Mouse (Mus musculus) ES-E14 (cell line): Measurements from ENCODE around the gene Asgr1. TPM values are rescaled to one million over a fixed set of nuclear protein-coding genes. Genes with fewer than 3 reads are reported as not detected.
"Not testable (repeated sequence)": the region's sequence is repeated elsewhere in the genome, so short reads cannot be mapped to it uniquely, and the experiment has no call there.

ENCODE experiments used
- DNase-seq: peaks from one replicate; pipeline ENCODE4 v3.0.0-alpha.2; 2013; ENCODE audit warnings: low read depth, low spot score
- H3K27ac ChIP-seq: 2 replicates; pipeline ENCODE4 v1.5.1; 2012; ENCODE audit warnings: low read depth, mild to moderate bottlenecking, low read length, moderate library complexity, mixed read lengths; ENCODE audit not compliant: poor library complexity, insufficient read depth, severe bottlenecking
- H3K36me3 ChIP-seq: 2 replicates; pipeline ENCODE4 v1.6.1; 2012; ENCODE audit warnings: mild to moderate bottlenecking, low read length, moderate library complexity, mixed read lengths; ENCODE audit not compliant: control insufficient read depth, poor library complexity, insufficient read depth, severe bottlenecking
- H3K4me1 ChIP-seq, 2 experiments: fragments of 150-350 bp in 1 of 2; sonication (generic) in 1 of 2; 2 replicates each; pipeline ENCODE4 v1.6.1; 2012; ENCODE audit warnings: low read length in 2 of 2, mild to moderate bottlenecking in 1 of 2, mixed read lengths in 1 of 2; ENCODE audit not compliant: control insufficient read depth in 2 of 2, insufficient read depth in 2 of 2, poor library complexity in 1 of 2
- H3K4me3 ChIP-seq, 2 experiments: fragments of 150-350 bp in 1 of 2; sonication (generic) in 1 of 2; 2 replicates each; pipeline ENCODE4 v1.5.1; 2012; ENCODE audit warnings: low read length in 2 of 2, low read depth in 1 of 2, mild to moderate bottlenecking in 1 of 2, mixed read lengths in 1 of 2; ENCODE audit not compliant: insufficient read depth in 1 of 2, poor library complexity in 1 of 2, severe bottlenecking in 1 of 2
- H3K9ac ChIP-seq: 2 replicates; pipeline ENCODE4 v1.6.1; 2012; ENCODE audit warnings: low read depth, mild to moderate bottlenecking, low read length, mixed read lengths; ENCODE audit not compliant: poor library complexity, insufficient read depth, severe bottlenecking
- H3K9me3 ChIP-seq: fragments of 150-350 bp; sonication (generic); 2 replicates; pipeline ENCODE4 v1.6.1; 2012; ENCODE audit warnings: low read depth, mild to moderate bottlenecking, low read length; ENCODE audit not compliant: control insufficient read depth, insufficient read depth
- CHD2 ChIP-seq: IDR thresholded peaks from 2 replicates; pipeline ENCODE4 v1.6.1; 2014; ENCODE audit warnings: mild to moderate bottlenecking, low read depth, low read length, inconsistent platforms
- HCFC1 ChIP-seq: IDR thresholded peaks from 2 replicates; pipeline ENCODE4 v1.6.1; 2012; ENCODE audit warnings: low read length, inconsistent platforms, borderline replicate concordance; ENCODE audit not compliant: insufficient read depth
- MAFK ChIP-seq: IDR thresholded peaks from 2 replicates; pipeline ENCODE4 v1.6.1; 2014; ENCODE audit warnings: mild to moderate bottlenecking, low read depth, low read length, inconsistent platforms; ENCODE audit not compliant: insufficient read depth
- ZC3H11A ChIP-seq: IDR thresholded peaks from 2 replicates; pipeline ENCODE4 v1.6.1; 2012; ENCODE audit warnings: low read depth, mild to moderate bottlenecking, inconsistent platforms, low read length, borderline replicate concordance
- ZNF384 ChIP-seq: IDR thresholded peaks from 2 replicates; pipeline ENCODE4 v1.6.1; 2012; ENCODE audit warnings: low read depth, low read length, inconsistent platforms
- in situ Hi-C, 2 experiments: fragments of 600-800 bp; cut with MboI; formaldehyde crosslinking; loops; one replicate each; pipeline ENCODE4 v1.15.1; 2025; ENCODE audit warnings: low sequenced_read_pairs in 2 of 2, inconsistent platforms in 1 of 2; ENCODE audit not compliant: unreplicated experiment in 2 of 2
- total RNA-seq: library from RNA; depleted of rRNA; stranded (reverse); fragments of 300-350 nt; gene quantifications from 2 replicates; pipeline ENCODE4 v1.2.3, GENCODE M21; 2012

Asgr1 gene
- total RNA-seq, 1 experiment, result 0.58 TPM

DNA sequence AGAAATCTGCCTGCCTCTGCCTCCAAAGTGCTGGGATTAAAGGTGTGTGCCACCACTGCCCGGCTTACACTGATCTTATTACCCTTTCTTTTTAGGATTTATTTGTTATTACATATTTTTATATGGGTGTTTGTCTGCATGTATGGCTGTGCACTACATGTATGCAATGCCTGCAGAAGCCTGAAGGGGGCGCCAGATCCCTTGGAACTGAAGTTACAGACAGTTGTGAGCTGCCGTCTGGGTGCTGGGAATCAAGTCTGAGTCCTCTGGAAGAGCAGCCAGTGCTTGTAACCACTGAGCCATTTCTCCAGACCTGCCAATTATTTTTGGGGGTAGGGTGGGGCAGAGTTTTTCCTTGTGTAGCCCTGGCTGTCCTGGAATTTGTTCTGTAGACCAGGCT is 9.2 kb downstream of the Asgr1 start:
- Histone ChIP-seq H3K4me1 (peaks cover 0 to 2% of the 10 kb centered on the region in 2 experiments; a peak in 1 of 4 replicates), H3K4me3 (no peak overlapping the region), H3K36me3 (no peaks in the 10 kb centered on the region), H3K9ac (no peak overlapping the region), H3K27ac (no peak overlapping the region), H3K9me3 (no peaks in the 10 kb centered on the region)
- no peak for DNase-seq
- in situ Hi-C loops, result no loop called here
- TF ChIP-seq CHD2 (no peak), MAFK (no peak), ZNF384 (no peak)

DNA sequence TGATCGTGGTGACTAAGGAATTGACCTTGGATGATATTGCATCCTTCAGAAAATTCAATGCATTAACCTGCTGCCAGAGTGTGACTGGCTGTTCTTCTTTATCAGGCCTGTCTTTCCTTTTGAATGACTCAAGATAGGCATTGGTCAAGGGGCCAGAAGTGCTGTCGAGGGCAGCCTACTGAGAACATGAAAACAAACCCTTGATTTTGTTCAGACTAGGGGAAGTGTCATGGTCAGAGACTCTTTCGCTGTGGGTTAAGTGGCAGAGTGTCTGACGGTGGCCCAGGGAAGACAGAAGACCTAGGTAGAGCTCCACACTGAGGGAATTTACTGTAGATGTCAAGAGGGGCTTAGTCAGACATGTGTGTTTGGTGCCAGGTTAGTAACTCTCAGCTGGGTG is 12.8 kb downstream of the Asgr1 start:
- Histone ChIP-seq H3K9me3 (no peaks in the 10 kb centered on the region), H3K4me1 (no peaks in the 10 kb centered on the region), H3K27ac (no peak overlapping the region), H3K9ac (no peak overlapping the region), H3K36me3 (no peaks in the 10 kb centered on the region), H3K4me3 (no peak overlapping the region)
- in situ Hi-C loops, result no loop called here
- no peak for DNase-seq
- TF ChIP-seq ZNF384, result no peak
- TF ChIP-seq HCFC1, result no peak
- TF ChIP-seq MAFK, result no peak
- no peak for TF ChIP-seq ZC3H11A
- TF ChIP-seq CHD2, result no peak

DNA sequence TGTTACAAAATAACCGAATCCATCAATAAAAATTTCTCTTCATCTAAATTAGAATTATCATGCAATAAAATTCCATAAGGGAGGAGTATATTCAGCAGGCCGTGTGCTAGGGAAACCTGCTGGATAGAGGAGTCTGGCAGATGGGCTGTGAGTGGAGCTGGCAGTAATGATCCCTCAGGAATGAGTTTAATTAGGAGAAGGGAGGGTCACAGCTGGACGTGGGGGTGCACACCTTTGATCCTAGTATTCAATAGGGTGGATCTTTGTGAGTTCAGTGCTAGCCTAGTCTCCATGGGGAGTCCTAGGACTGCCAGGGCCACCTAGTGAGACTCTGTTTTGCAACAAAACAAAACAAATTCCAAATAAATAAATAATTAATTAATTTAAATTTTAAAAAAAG is 14.4 kb downstream of the Asgr1 start:
- no peak overlapping the region for H3K9ac ChIP-seq
- TF ChIP-seq MAFK (no peak), ZC3H11A (no peak), CHD2 (no peak), ZNF384 (no peak), HCFC1 (no peak)
- in situ Hi-C loops, result no loop called here
- no peak overlapping the region for H3K27ac ChIP-seq
- H3K9me3 ChIP-seq, result no peaks in the 10 kb centered on the region
- no peaks in the 10 kb centered on the region for H3K36me3 ChIP-seq
- no peak overlapping the region for H3K4me3 ChIP-seq
- H3K4me1 ChIP-seq, result no peaks in the 10 kb centered on the region
- no peak for DNase-seq

DNA sequence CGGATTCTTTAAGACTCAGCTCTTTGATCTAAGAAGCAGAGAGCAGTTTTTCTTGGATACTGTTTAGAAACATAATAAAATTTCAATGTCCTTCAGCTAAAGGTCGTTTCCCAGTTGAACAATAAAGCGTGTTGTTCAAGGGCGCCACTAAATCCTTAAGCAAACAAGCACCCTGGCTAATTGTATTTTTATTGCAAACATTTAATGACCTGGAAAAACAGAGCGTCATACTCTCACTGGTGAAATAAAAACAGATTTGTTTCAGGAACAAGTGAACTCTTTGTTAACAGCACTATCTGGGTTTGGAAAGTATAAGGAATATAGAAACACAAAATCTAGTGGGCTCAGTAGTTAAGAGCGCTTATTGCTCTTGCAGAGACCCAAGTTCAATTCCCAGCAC is 16.2 kb downstream of the Asgr1 start:
- TF ChIP-seq ZNF384 (no peak), MAFK (no peak), ZC3H11A (no peak)

DNA sequence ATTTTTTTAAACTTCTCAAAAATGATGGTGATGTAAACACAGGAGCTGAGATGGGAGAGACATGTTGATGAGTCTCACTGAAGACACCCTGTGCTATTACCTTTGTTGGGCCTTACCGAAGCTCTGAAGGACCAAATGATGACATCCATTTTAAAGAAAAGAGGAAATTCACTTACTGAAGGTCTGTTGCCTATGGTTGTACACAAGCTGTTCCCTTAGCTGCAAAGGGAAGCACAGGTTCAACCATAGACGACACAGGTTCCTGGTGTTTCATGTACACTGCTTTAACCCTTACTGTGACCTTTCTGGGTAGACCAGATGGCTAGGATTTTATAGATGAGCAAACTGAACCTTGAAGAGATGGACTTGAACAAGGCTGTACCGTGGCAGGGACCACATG is 16.7 kb downstream of the Asgr1 start:
- H3K4me1 ChIP-seq, H3K27ac ChIP-seq, DNase-seq, H3K36me3 ChIP-seq, H3K9me3 ChIP-seq, H3K9ac ChIP-seq, in situ Hi-C loops, H3K4me3 ChIP-seq: not testable (repeated sequence)

More for the DNA sequence above, 16.2 kb downstream of the Asgr1 start:
- Histone ChIP-seq H3K4me1 (no peaks in the 10 kb centered on the region; a peak in 1 of 4 replicates), H3K36me3 (no peaks in the 10 kb centered on the region), H3K9ac (no peak overlapping the region), H3K9me3 (no peaks in the 10 kb centered on the region), H3K4me3 (no peak overlapping the region), H3K27ac (no peak overlapping the region)
- no peak for DNase-seq
- in situ Hi-C loops, result no loop called here
